Mouse (Mus musculus): ENCODE measurements around the gene Iqsec1. TPM values are rescaled to one million over a fixed set of nuclear protein-coding genes. Genes with fewer than 3 reads are reported as not detected.

Iqsec1 gene
- total RNA-seq, 2 experiments from 2014 or later: 90.0 to 95.0 TPM

DNA sequence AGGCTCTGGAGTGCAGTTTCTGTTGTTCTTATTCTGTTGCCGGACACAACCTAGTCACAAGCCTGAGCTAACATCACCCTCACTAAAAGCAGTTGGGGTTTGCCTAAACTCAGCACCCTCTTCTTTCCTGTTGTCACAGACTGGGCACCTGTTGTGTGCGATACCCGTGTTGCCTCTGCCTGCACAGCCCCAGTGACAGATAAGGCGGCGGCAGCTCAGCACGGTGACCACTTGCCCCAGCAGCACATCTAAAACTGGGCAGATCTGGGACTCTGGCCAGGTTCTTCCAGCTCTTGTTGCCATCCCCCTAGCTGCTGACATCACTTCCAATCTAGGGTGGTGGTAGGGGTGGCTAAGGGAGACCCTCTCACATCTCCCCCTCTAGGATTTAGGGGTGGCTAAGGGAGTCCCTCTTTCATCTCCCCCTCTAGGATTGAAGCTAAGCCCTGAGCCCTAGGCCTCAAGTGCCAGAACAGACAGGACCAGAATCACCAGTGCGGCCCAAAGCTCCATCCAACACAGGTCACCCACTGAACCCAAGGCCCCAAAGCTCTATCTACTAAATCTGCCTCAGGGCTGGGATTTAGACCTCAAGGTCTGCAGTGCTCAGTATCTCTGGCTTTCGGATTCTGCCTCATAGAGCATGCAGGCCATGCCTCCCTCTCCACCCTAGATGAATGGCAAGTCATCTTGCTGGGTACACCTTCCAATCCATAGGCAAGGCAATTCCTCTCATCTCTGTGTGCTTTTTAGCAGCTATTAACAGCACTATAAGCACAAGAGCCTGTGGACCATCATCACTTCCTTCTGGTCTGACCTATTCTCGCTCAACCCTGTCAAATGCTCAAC is 278.3 kb downstream of the Iqsec1 start:
- no peak for DNase-seq (ENCODE audit: low spot score in 2 of 2)

DNA sequence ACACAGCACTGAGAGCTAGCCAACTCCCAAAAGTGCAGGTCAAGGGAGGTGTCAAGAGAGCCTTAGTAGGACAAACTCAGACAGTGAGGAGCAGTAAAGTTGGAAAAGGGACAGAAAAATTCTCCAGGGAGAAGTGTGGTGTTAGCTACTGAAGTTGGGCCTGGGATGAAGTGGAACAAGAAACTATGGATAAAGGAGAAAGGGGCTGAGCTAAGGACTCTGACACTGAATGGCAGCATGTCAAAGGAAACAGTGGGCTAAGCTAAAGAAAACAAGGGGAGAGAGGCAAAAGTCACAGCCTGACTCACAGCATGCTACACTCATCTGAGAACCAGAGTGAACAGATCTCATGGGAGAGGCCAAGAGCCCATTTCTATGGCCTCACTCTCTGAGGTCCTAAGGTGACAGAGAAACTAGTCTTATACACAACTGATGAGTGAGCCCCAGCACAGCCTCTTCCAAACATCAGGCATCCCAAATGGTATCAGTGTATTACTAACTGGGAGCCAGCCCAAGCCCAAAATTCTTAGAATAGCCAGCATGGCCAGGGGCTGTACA is 280.3 kb downstream of the Iqsec1 start:
- DNase-seq (ENCODE audit: low spot score in 2 of 2): no peak

DNA sequence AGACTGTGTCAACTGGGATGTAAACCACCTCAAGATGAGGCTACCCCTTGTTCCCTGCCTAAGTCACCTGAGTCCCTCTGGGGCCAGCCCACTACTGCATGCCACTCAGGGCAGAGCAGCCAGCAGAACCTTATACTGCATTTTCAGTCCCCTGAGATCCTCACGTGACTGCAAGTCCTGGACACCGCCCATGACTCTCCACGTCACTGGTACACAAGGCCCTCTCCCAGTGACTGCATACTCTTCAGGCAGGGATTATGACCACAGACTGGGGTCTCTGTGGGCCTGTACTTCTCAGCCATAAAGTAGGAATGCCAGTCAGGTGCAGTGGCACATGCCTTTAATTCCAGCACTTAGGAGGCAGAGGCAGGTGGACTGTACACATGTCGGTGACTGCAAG is 281.3 kb downstream of the Iqsec1 start:
- no peak for DNase-seq (ENCODE audit: low spot score in 2 of 2)

DNA sequence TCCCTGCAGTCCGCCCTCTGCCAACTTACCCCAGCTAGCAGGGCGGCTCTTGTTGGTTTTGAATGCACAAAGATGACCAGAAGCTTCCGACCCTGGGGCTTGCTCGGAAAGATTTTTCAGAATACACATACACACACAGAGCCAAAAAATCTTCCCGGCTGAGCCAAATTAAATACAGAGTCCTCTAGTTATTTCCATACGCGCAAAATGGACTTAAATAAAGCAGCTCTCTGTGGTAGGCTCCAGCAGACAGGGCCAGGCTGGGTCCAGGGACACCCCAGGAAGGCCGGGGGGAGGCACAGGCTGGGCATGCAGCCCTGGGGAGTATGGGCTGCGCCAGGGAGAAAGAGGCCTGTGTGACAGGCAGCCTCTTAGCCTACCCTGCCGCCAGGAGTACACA is 282.0 kb downstream of the Iqsec1 start:
- DNase-seq (ENCODE audit: low spot score in 2 of 2): no peak

DNA sequence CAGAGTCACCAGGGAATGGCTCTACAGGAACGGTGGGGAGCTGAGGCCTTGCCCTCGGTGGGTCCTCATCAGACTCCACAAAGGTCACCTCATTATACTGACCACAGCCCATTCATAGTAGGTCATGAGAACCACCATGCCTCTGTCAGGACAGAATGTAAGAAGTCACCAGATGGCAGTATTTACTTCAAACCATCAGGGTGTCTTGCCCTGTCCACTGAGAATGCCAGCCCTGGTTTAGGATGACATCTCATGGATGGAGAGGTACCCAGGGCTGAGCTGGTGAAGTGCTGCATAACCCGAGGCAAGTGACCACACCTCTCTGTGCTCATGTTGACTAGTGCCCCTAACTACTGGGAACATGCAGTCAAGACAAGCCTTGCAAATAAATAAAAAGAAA is 282.7 kb downstream of the Iqsec1 start:
- no peak for DNase-seq (ENCODE audit: low spot score in 2 of 2)

DNA sequence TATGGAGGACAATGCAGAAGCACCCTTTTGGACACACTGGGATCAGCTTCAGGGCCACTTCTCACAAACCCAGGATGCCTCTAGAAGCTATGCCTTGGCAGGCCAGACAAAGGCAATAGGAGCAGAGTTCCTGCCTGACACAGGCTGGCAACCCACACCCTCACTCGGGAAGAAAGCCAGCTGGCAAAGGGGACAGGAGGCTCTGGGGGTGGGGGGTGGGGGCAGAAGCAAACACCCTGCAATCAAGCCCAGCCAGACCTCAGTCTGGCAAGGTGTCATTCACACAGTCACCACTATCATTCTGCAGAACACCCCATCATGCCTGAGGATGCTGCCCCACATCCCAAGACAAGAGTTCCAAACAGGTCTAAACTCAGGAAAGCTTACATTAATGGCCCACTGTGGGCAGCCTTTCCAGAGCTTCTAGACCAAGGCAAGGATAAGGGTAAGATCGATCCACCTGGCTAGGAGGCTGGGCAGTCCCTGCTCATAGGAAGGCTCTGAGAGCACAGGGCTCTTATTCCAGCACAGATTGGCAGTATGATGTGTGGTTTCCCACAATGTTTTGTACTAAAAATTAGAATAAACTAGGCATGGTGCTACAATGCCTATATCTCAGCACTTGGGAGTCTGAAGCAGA is 283.7 kb downstream of the Iqsec1 start:
- no peak for DNase-seq (ENCODE audit: low spot score in 2 of 2)

DNA sequence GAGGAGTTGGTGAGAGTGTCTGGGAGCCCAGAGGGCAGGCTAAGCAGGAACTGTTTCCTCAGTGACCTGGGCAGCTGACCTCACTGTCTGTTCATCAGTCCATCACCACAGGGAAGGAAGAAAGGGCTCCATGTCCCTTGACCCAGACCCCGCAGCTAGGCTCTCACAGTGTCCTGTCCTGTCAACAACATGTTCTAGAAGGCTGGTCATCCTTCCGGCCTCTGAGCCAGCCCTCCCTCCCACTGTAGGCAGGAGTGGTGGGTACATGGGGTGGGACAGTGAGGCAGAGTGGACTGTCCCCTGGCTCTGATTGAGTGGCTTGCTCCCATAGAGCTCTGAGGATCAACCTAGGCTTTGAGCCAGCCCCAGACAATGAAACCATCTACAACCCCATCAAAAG is 284.7 kb downstream of the Iqsec1 start:
- DNase-seq (ENCODE audit: low spot score in 2 of 2): no peak

DNA sequence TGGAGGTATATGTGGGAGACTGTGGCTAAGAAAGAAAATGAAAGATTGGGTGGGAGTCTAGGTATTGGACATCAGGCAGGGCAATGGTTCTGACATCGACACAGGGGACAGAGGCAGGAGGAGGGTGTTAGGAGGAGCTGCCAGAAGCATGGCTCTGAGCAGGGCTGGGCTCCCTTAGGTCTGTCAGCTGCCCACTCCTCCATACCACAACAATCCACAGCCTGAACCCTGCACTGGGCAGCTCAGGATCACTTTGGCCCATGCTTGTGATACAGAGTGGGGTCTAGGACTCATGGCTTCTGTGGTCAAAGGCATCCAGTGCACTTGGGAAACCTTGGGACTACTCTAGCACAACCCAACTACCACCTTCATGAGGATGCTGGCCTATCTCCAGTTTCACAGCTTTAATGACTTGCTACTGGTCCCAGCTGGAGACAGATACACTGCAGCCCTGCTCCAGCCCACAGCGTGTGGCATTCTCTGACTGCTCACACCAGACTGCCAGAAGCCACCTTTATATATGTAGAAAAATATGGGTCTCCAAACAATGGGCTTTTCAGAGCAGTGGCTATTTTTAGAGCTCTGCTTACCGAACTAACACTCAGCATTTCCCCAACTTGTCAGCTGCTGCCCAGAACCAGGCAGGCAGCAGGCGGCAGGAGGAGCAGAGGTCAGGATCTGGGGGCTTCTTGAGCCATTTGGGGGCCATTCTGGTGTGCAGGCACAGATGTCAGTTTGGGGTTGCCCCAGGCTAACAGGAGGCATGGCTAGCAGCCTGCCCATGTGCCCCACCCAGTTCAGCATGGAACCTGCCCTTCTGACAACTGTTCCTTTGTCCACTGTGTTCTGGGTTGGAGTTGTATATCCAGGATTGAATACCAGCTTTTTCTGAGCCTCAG is 285.4 kb downstream of the Iqsec1 start:
- no peak for DNase-seq (ENCODE audit: low spot score in 2 of 2)

DNA sequence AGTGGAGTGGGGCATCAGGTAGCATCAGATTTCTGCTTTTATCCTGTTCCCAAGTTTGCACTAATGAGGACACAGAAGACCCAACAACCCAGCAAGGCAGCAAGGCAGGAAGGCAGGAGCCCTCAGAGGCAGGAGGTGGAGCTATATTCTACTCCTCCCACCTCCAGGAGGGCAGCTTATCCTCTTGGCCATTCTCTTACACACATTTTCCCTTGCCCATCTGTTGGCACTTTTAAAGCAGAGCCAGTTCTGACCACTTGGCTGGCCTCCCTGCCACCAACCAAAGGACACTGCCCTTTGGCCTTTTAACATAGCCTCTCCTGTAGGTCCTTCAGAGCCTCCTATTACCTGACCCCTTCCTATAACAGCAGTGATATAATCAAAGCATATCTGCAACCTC is 286.3 kb downstream of the Iqsec1 start:
- DNase-seq (ENCODE audit: low spot score in 2 of 2): no peak

DNA sequence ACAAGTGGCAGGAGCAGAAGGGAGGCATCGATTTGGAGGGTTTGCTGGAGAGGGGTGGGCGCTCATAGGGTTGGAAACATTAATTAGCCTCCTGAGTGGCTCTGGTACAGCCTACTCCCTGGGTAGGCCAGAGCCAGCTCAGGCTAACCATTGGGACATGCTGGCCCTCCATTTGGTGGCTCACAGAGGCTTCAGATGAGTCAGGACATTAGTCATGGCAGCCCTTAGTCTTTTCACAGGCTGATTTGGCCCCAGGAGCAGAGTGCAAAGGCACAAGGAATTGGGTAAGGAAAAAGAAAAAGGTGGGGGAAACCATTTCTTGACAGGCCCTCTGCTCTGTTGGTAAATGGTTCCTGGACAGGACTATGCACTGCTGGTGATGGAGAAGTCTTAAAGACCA is 287.1 kb downstream of the Iqsec1 start:
- DNase-seq (ENCODE audit: low spot score in 2 of 2): no peak

DNA sequence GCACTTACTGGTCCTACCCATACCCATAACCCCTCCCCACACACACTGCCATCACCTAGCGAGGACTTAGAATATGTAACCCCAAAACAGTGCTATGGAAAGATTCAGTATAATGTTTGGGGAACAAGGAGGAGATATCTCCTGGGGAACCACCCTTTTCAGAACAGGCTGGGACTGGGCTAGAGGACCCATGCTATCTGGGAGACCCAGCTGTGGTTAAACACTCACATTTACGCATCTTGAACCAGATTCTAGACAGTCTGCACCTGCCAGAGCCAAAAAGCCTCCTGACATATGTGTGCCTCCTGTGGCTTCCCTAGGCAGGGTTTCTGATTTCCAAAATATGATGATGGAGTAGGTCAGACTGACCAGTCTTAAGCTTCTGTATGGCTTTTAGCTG is 287.7 kb downstream of the Iqsec1 start:
- no peak for DNase-seq (ENCODE audit: low spot score in 2 of 2)

DNA sequence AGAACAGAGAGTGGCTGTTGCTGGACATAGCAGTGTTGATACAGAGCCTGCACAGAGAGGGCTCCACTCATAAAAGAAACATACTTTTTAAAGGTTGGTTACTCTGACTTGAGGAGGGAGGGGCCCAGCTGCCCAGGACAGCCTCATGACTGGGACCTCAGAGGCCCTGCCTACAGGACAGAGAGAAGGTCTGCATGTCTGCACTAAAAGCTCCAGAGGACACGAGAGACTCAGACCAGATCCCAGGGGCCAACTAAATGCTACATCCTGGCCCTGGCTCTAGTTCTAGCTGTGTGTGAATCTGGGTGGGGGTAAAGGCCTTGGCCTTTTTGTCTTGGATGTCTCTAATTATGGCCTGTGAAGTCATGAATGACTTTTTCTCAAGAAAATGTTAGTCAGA is 288.4 kb downstream of the Iqsec1 start:
- no peak for DNase-seq (ENCODE audit: low spot score in 2 of 2)

DNA sequence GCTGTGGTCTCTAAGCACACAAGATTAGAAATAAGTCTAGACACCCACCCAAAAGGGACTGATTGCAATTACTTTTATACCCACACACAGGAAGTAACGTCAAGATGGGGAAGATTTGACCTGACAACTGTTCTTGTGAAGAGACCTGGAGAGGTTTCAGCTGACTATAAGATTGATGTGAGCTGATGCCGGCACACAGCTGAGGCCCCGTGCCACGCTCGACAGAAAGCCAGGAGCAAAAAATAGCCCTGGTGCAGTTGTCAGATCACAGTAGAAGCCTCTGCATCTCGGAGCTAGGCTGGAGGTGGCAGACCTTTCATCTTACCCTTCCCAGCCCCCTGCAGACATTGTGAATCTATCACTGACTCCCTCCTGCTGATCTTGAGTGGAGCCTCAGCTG is 289.6 kb downstream of the Iqsec1 start:
- DNase-seq (ENCODE audit: low spot score in 2 of 2): no peak

DNA sequence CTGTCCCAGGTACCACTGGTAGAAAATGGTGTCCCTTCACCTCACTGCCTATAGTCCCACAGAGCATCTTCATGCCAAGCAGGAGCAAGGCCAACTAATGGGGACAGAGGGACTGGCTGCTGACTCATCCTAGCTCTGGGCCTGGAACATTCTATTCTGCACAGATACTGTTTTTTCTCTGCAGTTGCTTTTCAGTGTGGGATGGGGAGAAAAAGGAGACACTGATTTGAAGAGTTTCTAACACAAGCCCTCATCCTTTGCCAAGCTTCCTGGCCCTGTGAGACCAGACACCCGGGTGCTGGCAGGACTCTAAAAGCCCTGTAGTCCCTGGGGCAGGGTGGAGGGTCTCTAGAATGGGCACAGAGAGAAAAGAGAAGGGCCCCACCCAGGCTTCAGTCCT is 292.7 kb downstream of the Iqsec1 start:
- no peak for DNase-seq (ENCODE audit: low spot score in 2 of 2)

DNA sequence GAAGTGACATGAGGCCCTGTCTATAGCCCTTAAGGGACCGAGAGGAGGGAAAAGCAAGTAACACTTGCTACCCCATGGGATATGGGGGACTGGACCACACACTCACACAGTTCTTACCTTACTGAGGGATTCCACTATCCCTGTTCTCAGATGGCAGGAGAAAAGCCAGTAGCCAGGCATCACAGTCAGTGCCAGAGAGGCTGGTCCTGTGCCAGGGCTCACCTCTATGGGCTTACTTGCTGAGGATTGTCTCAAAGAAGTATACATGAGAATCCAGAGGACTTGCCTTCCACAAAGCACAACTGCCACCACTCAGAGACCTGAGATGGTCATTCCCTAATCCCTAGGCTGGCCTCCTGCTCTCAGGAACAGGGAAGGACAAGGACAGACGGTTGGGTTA is 296.1 kb downstream of the Iqsec1 start:
- no peak for DNase-seq (ENCODE audit: low spot score in 2 of 2)

DNA sequence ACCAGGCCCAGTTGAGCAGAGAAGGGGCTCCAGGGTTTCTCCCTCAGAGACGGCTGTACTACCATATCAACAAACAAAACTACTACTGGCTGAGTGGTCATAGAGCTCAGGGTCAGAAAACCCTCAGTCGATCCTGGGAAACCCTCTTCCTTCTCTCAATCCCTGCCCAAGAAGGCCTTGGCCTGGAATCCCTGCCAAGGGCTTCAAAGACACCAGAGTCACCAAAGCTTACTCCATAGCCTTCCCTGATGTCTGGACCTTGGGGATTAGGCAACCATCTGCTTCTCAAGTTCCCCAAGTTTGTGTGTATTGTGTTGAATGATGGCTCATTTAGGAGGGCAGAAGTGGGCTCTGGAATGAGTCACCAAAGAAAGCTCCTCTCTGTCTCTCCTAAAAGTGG is 296.6 kb downstream of the Iqsec1 start:
- DNase-seq (ENCODE audit: low spot score in 2 of 2): no peak

DNA sequence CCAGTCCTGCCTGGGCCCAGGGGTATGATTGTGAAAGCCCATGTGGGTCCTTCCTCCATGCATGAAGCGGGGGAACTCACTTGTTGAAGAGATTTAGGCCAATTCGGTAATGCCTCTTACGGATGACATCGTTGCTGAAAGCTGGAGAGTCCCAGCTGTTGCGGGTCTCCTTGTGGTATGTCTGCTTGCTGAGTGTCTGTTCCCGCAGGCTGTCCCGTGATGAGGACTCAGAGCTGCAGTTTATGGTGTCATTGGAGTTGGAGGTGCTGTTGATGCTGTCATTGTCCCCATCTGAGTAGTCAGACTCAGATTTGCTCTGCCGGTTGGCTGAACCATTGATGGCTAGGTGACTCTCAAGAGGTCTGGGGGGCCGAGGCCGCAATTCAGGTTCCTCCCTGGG is 299.0 kb downstream of the Iqsec1 start:
- DNase-seq (ENCODE audit: low spot score in 2 of 2): no peak

DNA sequence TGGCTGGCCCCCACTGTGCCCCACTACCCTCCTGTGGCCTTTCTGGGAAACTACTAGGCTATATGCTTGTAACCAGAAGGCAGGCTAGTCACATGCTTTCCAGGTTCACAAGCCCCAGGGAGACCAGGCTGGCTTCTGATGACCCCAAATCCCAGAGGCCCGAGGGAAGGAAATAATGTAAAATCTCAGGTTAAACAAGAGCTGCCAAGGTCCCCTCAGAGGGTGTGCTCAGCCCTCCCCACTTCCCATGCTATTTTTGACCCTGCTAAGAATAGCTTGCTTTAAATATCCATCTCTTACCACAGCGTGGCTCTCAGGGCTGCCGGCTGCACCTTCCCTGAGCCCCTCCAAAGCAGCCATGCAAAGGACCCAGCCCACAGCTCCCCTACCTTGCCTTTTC is 299.7 kb downstream of the Iqsec1 start:
- no peak for DNase-seq (ENCODE audit: low spot score in 2 of 2)

DNA sequence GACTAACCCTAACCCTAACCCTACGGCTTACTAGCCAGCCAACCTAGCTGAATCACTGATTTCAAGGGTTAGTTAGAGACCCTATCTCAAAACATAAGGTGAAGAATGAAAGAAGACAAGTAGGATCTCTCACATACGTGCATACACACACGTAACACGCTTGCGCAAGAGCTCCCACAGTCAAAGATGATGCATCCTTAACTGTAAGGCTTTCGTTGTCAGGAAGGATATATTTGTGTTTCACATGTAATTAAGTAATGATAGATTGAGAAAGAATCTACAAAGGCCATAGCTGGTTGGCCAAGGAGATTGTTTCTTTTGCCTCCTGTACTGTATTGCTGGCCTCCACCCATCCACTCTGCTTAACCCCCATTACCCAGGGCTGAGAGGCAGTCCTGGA is 300.5 kb downstream of the Iqsec1 start:
- DNase-seq (ENCODE audit: low spot score in 2 of 2): no peak

DNA sequence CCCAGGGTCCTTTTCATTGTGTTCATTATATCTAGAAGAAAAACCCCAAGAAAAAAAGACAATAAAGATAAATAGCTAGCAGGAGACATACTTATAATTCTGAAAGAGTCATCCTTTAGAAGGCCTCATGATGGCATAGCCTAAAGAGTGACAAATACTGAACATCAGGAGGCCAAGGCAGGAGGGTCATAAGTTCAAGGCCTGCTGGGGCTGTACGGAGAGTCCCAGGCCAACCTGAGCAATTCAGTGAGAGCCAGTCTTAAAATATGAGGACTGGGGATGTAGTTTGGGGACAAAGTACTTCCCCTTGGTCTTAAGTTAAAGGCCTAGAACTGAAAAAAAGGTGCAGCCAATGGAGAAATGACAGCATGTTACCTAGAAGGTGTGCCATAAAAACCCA is 301.7 kb downstream of the Iqsec1 start:
- no peak for DNase-seq (ENCODE audit: low spot score in 2 of 2)

DNA sequence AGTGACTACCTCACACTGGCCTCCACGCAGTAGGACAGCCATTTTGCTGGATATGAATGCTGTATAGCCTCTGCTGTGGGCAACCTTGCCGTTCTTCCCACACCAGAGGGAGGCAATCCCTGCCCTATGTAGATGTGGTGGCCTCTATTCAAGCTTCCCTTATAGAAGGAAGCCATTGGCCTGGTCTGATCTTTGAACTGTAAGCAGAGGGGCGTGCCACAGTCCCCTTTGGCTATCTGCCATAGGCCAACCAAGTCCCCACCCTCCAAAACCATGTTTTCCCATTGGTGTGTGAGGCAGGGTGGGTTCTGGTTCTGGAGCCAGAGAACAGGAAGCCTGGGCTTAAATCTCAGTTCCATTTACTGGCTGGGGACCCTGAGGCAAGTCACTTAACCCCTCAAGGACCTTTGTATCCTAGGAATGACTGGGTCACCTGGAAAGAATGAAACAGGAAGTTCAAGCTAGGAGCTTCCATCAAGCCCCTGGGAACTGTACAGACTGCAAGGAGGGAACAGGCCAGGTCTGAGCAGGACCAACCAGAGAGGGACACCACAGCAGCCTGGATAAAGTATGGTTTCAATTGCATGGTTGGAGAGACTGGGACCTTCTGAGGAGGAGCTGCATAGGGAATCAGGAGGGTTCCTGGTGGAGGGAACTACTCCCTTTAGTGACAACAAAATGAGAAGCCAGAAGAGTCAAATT is 304.5 kb downstream of the Iqsec1 start:
- DNase-seq (ENCODE audit: low spot score in 2 of 2): no peak
